Mouse (Mus musculus) stomach, embryonic 15.5 days (tissue): ENCODE measurements around the gene Sh2d7. TPM values are rescaled to one million over a fixed set of nuclear protein-coding genes. Genes with fewer than 3 reads are reported as not detected.
A peak's percentile ranks its signal among the peaks of the same experiment; 100 is the strongest.
"Not testable (repeated sequence)": the region's sequence is repeated elsewhere in the genome, so short reads cannot be mapped to it uniquely, and the experiment has no call there.

Experiments used
- ATAC-seq: fragments of 200-750 bp; cut with Nextera tagmentation; 2 replicates; pipeline ENCODE4 v1.8.0; 2017; ENCODE audit warnings: low read depth, moderate number of reproducible peaks, moderate TSS enrichment; ENCODE audit not compliant: insufficient read depth, low FRiP score
- H3K27ac ChIP-seq: fragments of 300-500 bp; sonication (generic); 2 replicates; pipeline ENCODE4 v1.5.1; 2015; ENCODE audit warnings: mild to moderate bottlenecking, inconsistent platforms
- H3K27me3 ChIP-seq: fragments of 300-500 bp; sonication (generic); replicated peaks from 2 replicates; pipeline ENCODE4 v1.6.1; 2015; ENCODE audit warnings: inconsistent platforms
- H3K36me3 ChIP-seq: fragments of 300-500 bp; sonication (generic); 2 replicates; pipeline ENCODE4 v1.6.1; 2015; ENCODE audit warnings: inconsistent platforms
- H3K4me1 ChIP-seq: fragments of 300-500 bp; sonication (generic); 2 replicates; pipeline ENCODE4 v1.6.1; 2015; ENCODE audit warnings: inconsistent platforms
- H3K4me2 ChIP-seq: fragments of 300-500 bp; sonication (generic); 2 replicates; pipeline ENCODE4 v1.6.1; 2015; ENCODE audit warnings: mild to moderate bottlenecking, inconsistent platforms
- H3K4me3 ChIP-seq: fragments of 300-500 bp; sonication (generic); replicated peaks from 2 replicates; pipeline ENCODE4 v1.5.1; 2015; ENCODE audit warnings: inconsistent platforms
- H3K9ac ChIP-seq: fragments of 300-500 bp; sonication (generic); 2 replicates; pipeline ENCODE4 v1.6.1; 2015; ENCODE audit warnings: inconsistent platforms
- H3K9me3 ChIP-seq: fragments of 300-500 bp; sonication (generic); 2 replicates; pipeline ENCODE4 v1.6.1; 2016; ENCODE audit warnings: inconsistent platforms
- WGBS: fragments of 180-500 bp; shearing (Covaris S2); methylation state at CpG from one replicate; pipeline ENCODE4 v1.1.7; 2015; 5-methylcytosine and 5-hydroxymethylcytosine counted together
- polyA plus RNA-seq: library from polyadenylated mRNA; unstranded; fragments of >200 nt; fragmentation: Nextera tagmentation; extraction: Ambion mirVana; gene quantifications from 2 replicates; pipeline ENCODE4 v1.2.1, GENCODE M21; 2015

The Sh2d7 gene
- polyA plus RNA-seq, 1 experiment from 2014 or later, result not detected

DNA sequence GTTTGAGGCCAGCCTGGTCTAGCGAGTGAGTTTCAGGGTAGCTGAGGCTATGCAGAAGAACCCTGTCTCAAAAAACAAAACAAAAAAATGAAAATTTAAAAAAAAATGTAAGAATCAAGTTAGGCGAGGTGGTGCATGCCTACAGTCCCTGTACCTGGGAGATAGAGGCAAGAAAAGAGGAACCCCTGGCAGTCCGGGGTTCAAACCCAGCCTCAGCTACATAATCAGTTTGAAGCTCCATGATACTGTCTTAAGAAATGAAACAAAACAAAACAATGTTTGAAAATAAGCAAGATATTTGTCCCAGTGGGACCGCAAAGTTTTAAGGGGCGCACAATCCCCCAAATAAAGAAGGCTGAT lies 47.0 kb downstream of the Sh2d7 start:
- 29% methylated on average over 5 of the region's 5 CpGs for WGBS
- Histone ChIP-seq H3K4me3 (peak overlapping the region; percentile 97), H3K36me3 (peaks cover 2% of the 10 kb centered on the region; the same call in 1 of the 2 replicates), H3K27me3 (no peaks in the 10 kb centered on the region), H3K4me1 (0 out of 2 replicates have a peak, but pooled peaks cover 6% of the 10 kb centered on the region), H3K9me3 (no peaks in the 10 kb centered on the region), H3K4me2 (peak overlapping the region; percentile 94), H3K27ac (no peak overlapping the region), H3K9ac (peak overlapping the region; percentile 6; the same call in 1 of the 2 replicates)
- ATAC-seq, result no peak

DNA sequence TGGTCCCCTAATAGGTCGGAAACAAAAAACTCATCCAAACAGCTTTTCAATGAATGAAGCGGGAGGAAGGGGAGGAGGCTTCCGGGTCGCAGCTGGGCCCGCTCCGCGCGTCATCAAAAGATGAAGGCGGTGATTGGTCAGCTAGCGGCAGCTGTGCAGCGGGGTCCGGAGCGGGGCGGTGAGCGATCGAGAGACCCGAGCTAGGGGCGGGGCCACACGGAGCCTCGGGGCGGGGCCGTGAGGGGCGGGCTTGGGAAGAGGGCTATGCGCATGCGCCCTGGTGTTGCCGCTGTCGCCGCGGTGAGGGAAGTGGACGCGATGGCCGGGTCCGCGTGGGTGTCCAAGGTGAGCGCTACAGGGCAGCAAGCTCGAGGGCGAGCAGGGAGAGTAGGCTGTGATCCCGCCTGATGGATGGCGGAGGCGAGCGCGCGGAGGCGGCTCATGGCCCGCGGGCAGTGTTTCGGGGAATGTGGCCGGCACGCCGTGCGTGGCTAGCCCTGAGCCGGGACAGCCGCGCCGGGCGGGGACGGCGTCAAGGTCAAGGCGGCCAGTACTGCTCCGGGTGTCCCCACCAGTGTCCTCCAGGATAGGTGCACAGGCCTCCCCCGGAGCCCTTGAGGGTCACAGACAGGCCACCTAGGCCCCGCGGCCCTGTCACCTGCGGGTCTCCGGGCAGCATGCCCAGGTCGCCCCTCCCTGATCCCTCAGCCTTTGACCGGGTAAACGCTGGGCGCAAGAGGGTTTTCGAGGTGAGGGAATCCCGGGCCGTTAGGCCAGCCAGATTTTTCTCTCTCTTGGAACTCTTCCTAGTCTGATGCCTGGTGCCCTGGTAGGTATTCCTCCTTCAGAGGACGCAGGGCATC lies 47.6 kb downstream of the Sh2d7 start, which contains the start of gene Idh3a:
Idh3a (plus strand) TSS at position 136 of the 863 bp plus-strand sequence.
- Histone ChIP-seq H3K36me3 (peaks cover 2% of the 10 kb centered on the region; the same call in 1 of the 2 replicates), H3K4me3 (peak within 1 kb of the TSS; percentile 97), H3K4me2 (peak within 1 kb of the TSS; percentile 94), H3K9me3 (no peaks in the 10 kb centered on the region), H3K9ac (peak within 1 kb of the TSS; percentile 82), H3K27me3 (no peaks in the 10 kb centered on the region), H3K4me1 (0 out of 2 replicates have a peak, but pooled peaks cover 6% of the 10 kb centered on the region), H3K27ac (0 out of 2 replicates have a peak within 1 kb of the TSS, but pooled peaks have one; percentile 3)
- peak; percentile 99 for ATAC-seq
- WGBS, result under 1% methylated on average over 73 of the region's 73 CpGs

DNA sequence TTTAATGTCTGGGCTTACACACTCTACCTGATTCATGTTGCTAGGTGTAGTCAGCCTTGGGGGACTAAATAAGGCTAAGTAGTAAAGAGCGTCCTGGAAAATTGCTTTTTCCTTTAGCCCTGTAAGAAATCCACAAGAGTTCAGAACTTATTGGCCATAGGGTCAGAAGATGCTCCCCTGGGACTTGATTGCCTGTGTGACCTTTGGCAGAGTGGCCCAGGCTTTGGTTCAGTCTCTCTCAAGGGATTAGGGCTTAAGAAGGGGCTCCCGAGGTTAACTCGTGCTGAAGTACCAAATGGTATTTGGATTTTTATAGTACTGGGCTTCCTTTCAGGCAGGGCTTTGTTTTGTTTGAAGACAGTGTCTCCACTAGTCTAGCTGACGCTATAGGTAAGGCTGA lies 49.1 kb downstream of the Sh2d7 start:
- H3K27me3 ChIP-seq, result no peaks in the 10 kb centered on the region
- 0 out of 2 replicates have a peak overlapping the region, but pooled peaks have one; percentile 97 for H3K4me3 ChIP-seq
- H3K4me1 ChIP-seq, result 0 out of 2 replicates have a peak, but pooled peaks cover 6% of the 10 kb centered on the region
- WGBS, result 69% methylated on average over 4 of the region's 4 CpGs
- H3K4me2 ChIP-seq, result no peak overlapping the region
- peaks cover 11% of the 10 kb centered on the region; the same call in 1 of the 2 replicates for H3K36me3 ChIP-seq
- H3K9ac ChIP-seq, result no peak overlapping the region
- H3K9me3 ChIP-seq, result no peaks in the 10 kb centered on the region
- H3K27ac ChIP-seq, result no peak overlapping the region
- ATAC-seq, result no peak

DNA sequence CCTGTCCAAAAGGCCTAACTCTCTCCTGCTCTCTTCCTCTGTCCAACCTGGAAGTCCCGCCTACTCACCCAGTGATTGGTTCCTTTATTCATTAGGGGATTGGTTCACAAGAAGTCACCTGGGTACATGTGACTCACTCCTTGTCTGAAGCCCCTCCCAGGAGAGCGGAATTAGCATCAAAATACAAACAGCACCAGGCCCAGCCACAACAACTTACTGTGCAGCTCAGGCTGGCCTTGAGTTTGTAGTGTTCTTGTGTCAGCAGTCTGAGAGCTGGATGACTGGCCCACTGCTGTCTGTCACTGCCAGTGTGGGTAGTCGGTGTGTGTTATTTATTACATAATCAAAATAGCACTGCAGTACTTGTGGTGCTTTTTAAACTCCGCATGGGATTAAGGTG lies 54.9 kb downstream of the Sh2d7 start:
- H3K9me3 ChIP-seq, ATAC-seq, H3K27ac ChIP-seq, H3K4me3 ChIP-seq, H3K4me2 ChIP-seq, H3K4me1 ChIP-seq, H3K27me3 ChIP-seq, H3K9ac ChIP-seq: not testable (repeated sequence)
- 81% methylated on average over 4 of the region's 4 CpGs for WGBS
- H3K36me3 ChIP-seq, result peaks cover 40% of the 10 kb centered on the region

Other genes with a start within 250 kb of the Sh2d7 start
- 4.6 and 5.8 TPM in 2 replicates for gene Dmxl2, start 37.4 kb upstream of the Sh2d7 start, polyA plus RNA-seq
- gene Cib2, start 21.2 kb downstream of the Sh2d7 start, polyA plus RNA-seq, result 10.6 and 11.0 TPM in 2 replicates
- gene Idh3a, start 47.4 kb downstream of the Sh2d7 start, polyA plus RNA-seq, result 128 and 132 TPM in 2 replicates
- 1.9 and 3.1 TPM in 2 replicates for gene Acsbg1, start 122.9 kb downstream of the Sh2d7 start, polyA plus RNA-seq
- 5.8 and 7.3 TPM in 2 replicates for gene Dnaja4, start 159.9 kb downstream of the Sh2d7 start, polyA plus RNA-seq
- gene Wdr61, start 195.5 kb downstream of the Sh2d7 start, polyA plus RNA-seq, result 147 and 164 TPM in 2 replicates
- gene Crabp1, start 225.8 kb downstream of the Sh2d7 start, polyA plus RNA-seq, result 45.9 and 72.7 TPM in 2 replicates